In the genomic region with DNA sequence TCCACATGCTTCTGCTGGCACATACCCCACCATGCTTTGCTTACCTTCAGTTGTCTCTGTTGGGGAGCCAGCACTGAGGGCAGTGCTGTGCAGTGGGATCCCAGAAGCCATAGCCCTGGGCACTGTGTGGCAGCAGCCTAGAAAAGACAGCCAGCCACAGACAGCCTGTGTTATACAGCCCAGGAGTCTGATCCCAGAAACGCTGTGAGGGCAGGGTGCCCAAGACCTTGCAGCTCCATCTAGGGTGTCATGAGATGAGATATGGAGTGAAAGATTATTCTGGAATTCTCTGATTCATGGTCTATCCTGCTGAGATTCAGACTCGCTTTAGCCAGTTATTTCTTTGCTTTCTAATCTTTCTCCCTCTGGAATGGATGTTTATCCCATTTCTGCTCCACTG, we compare ENCODE assay signal across 17 mouse cellular contexts. TPM values are rescaled to one million over a fixed set of nuclear protein-coding genes. Genes with fewer than 3 reads are reported as not detected.
DNase-seq lines count a peak whose midpoint lies in the region; TF ChIP-seq lines count a peak whose summit lies in the region.
"Had no signal": no experiment of that assay in that cellular context is flagged by ENCODE, and none has a peak within 500 bp of the region (broad histone marks: within the 10 kb centered on the region; RNA-seq: fewer than 3 reads in every experiment).

No protein-coding gene starts in this region.

- DNase-seq in adrenal gland, adult 2 months: peak; percentile 40
- DNase-seq in adrenal gland, adult 18-20 months (ENCODE audit: low spot score in 2 of 2): no peak
- peak; percentile 21 for DNase-seq in gastrocnemius, adult 2 months
- DNase-seq in gastrocnemius, postnatal 4 days (ENCODE audit: low spot score in 2 of 2): no peak
- peak; percentile 57 for DNase-seq in ovary, postnatal 36 days (ENCODE audit: low spot score)
- DNase-seq in ovary, postnatal 10 days (ENCODE audit: low spot score): no peak
- no peak for DNase-seq in spleen, postnatal 10 days (ENCODE audit: low spot score in 2 of 2)
- DNase-seq: cerebellum, adult 18-20 months; cerebellum, postnatal 14 days; embryo, embryonic 11 days; gastrocnemius, postnatal 14 days had no signal

- no peak overlapping the region for H3K27ac ChIP-seq in gastrocnemius, adult 2 months
- H3K27ac ChIP-seq: embryonic facial prominence, embryonic 15.5 days; forebrain, embryonic 10.5 days; hindbrain, embryonic 10.5 days; hindbrain, embryonic 15.5 days had no signal

- no peak for TF ChIP-seq CTCF in gastrocnemius, adult 2 months (IDR thresholded peaks at IDR 0.05)

- intact Hi-C loops in gastrocnemius, adult 2 months (cut with DNase I): no loop called here

- H3K4me3 ChIP-seq in gastrocnemius, adult 2 months: no peak overlapping the region
- H3K4me3 ChIP-seq: embryonic facial prominence, embryonic 15.5 days; erythroblast, embryonic 14.5 days; forebrain, embryonic 10.5 days; heart, embryonic 12.5 days; hindbrain, embryonic 10.5 days; hindbrain, embryonic 15.5 days had no signal

RNA-seq across cellular contexts. Expression of gene Lekr1, which starts 51.4 kb away (rescaled TPM):
- 1 to 10 TPM; 2.5 to 4.6 TPM for total RNA-seq in adrenal gland, adult 2 months (2021)
- polyA plus RNA-seq in adrenal gland, adult 2 months (2012; rRNA removed): 0.10 TPM in 1 of 2 replicates, not detected in the other
- total RNA-seq in adrenal gland, adult 18-20 months (2021): 1 to 10 TPM; 2.5 to 3.1 TPM
- total RNA-seq in gastrocnemius, adult 2 months (2021): under 1 TPM; 0.23 to 0.31 TPM
- 1 to 10 TPM; 2.2 to 2.8 TPM for total RNA-seq in gastrocnemius, postnatal 4 days (2021)
- polyA plus RNA-seq: erythroblast, embryonic 14.5 days had no signal

Comparison
In these comparisons a context has a peak if more than half of its experiments do, and no peak if none do; other contexts are left out.
1. DNase-seq: peak in adrenal gland, adult 2 months (single experiment), gastrocnemius, adult 2 months (single experiment) and ovary, postnatal 36 days (single experiment); none in adrenal gland, adult 18-20 months (0 of 2), gastrocnemius, postnatal 4 days (0 of 2), ovary, postnatal 10 days (single experiment) and spleen, postnatal 10 days (0 of 2).